Mouse (Mus musculus) urinary bladder, postnatal 10 days (tissue): Measurements from ENCODE around the gene Eomes.

Source experiments
- DNase-seq: peaks from one replicate; pipeline ENCODE4 v3.0.0; 2022; ENCODE audit warnings: low spot score

Gene Eomes

GRCm38 (mm10) chr9:118487636-118488035 is 9.6 kb downstream of the Eomes start:
- DNase-seq, result no peak

- DNase-seq, result no peak
Observed at GRCm38 (mm10) chr9:118488138-118488895, 10.3 kb downstream of the Eomes start.

- DNase-seq, result no peak
Observed at GRCm38 (mm10) chr9:118488896-118489578, 11.0 kb downstream of the Eomes start.

GRCm38 (mm10) chr9:118489579-118490019 is 11.6 kb downstream of the Eomes start:
- DNase-seq, result no peak

GRCm38 (mm10) chr9:118491195-118491594 is 13.2 kb downstream of the Eomes start:
- no peak for DNase-seq

GRCm38 (mm10) chr9:118492932-118493698 is 15.1 kb downstream of the Eomes start:
- no peak for DNase-seq

GRCm38 (mm10) chr9:118494106-118494505 is 16.1 kb downstream of the Eomes start:
- no peak for DNase-seq

- DNase-seq, result no peak
Observed at GRCm38 (mm10) chr9:118495933-118496332, 17.9 kb downstream of the Eomes start.

- no peak for DNase-seq
Observed at GRCm38 (mm10) chr9:118496952-118497351, 18.9 kb downstream of the Eomes start.

- DNase-seq, result no peak
Observed at GRCm38 (mm10) chr9:118498061-118498460, 20.0 kb downstream of the Eomes start.

GRCm38 (mm10) chr9:118500963-118501362 is 23.0 kb downstream of the Eomes start:
- DNase-seq, result no peak

- DNase-seq, result no peak
Observed at GRCm38 (mm10) chr9:118504656-118505055, 26.6 kb downstream of the Eomes start.

- DNase-seq, result peak; percentile 62
Observed at GRCm38 (mm10) chr9:118506020-118506403, 28.0 kb downstream of the Eomes start, which contains the start of gene Golga4. Gene Golga4, plus strand, starts transcription at chr9:118506267.

GRCm38 (mm10) chr9:118506404-118507231 is 28.6 kb downstream of the Eomes start:
- no peak for DNase-seq

GRCm38 (mm10) chr9:118507552-118507951 is 29.5 kb downstream of the Eomes start:
- DNase-seq, result no peak

GRCm38 (mm10) chr9:118508601-118509000 is 30.6 kb downstream of the Eomes start:
- no peak for DNase-seq

GRCm38 (mm10) chr9:118510941-118511690 is 33.1 kb downstream of the Eomes start:
- DNase-seq, result no peak

- no peak for DNase-seq
Observed at GRCm38 (mm10) chr9:118512681-118513233, 34.7 kb downstream of the Eomes start.

GRCm38 (mm10) chr9:118515476-118515875 is 37.5 kb downstream of the Eomes start:
- no peak for DNase-seq

GRCm38 (mm10) chr9:118516162-118516561 is 38.1 kb downstream of the Eomes start:
- no peak for DNase-seq

- no peak for DNase-seq
Observed at GRCm38 (mm10) chr9:118517619-118518018, 39.6 kb downstream of the Eomes start.
